Mouse (Mus musculus): ENCODE measurements around the gene Hydin. TPM values are rescaled to one million over a fixed set of nuclear protein-coding genes. Genes with fewer than 3 reads are reported as not detected.
"Not testable (repeated sequence)": the region's sequence is repeated elsewhere in the genome, so short reads cannot be mapped to it uniquely, and the experiment has no call there.

Gene Hydin
- total RNA-seq, 2 experiments from 2014 or later, result 0.07 to 0.24 TPM

DNA sequence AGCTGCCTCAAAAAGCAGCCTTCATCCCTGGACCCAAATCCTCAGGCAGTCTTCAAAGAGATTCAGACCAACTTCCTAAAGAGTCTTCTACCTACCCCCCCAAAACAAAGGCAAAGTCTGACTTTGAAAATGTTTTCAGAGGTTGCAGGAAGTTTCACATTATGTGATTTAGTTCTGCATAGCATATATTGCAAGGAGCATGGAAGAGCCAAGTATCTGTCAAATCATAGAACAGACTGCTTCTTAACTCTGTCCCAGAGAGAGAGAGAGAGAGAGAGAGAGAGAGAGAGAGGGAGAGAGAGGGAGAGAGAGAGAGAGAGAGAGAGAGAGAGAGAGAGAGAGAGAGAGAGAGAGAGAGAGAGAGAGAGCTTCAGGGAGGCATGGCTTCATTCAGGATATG lies 60.3 kb downstream of the Hydin start:
- intact Hi-C loops (cut with DNase I); DNase-seq: not testable (repeated sequence)

- intact Hi-C loops (cut with DNase I), result no loop called here
- no peak for DNase-seq
These were observed 66.6 kb downstream of the Hydin start for GRCm38 (mm10) chr8:110333376-110333775.

DNA sequence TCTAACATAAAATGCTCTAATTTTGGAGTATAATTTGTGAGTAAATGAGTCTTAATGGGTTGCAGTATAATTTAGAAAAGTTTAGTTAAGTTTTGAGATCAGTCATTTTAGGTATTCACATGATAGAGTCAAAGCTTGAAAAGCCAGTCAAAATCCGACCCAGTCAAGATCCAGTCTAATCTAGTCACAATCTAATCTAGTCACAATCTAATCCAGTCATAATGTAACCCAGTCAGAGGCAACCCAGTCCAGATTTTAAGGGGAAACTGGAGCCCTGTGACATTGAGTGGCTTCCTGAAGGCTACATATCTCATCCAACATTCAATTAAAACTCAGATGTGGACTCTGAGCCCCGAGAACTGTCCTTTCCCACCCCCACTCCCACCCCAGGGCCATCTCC lies 72.7 kb downstream of the Hydin start:
- no peak for DNase-seq
- intact Hi-C loops (cut with DNase I), result no loop called here

- DNase-seq, result no peak
- intact Hi-C loops (cut with DNase I), result no loop called here
These were observed 73.4 kb downstream of the Hydin start for GRCm38 (mm10) chr8:110340090-110340703.

DNA sequence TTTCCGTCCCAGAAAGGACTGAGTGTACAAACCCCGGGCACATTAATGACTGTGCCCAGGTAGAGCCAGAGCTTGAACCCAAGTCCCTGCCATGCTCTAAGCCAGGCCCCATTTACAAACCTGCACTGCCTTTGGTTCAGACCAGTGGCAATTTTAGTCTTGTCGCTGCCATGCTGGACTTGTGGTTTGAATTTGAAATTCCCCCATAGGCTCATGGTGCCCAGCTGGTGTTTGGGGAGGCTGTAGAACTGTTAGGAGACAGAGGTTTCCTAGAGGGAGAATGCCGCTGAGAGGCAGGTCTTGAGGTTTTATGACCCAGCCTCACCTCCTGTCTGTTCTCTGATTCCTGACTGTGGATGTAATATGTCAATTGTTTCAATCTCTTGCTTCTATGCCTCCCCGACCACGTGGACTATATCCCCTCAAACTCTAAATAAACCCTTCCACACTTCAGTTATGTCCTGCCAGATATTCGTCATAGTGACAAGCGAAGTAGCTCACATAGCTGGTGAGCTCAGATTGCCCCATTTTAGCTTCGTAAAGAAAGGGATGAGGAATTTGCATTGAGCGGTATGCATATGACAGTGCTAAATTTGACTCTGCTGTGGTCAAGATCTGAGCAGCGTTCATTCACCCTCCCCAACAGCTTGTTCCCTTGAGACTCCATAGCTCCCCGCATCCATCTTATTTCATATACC lies 79.1 kb downstream of the Hydin start:
- DNase-seq, result no peak
- intact Hi-C loops (cut with DNase I), result no loop called here

DNA sequence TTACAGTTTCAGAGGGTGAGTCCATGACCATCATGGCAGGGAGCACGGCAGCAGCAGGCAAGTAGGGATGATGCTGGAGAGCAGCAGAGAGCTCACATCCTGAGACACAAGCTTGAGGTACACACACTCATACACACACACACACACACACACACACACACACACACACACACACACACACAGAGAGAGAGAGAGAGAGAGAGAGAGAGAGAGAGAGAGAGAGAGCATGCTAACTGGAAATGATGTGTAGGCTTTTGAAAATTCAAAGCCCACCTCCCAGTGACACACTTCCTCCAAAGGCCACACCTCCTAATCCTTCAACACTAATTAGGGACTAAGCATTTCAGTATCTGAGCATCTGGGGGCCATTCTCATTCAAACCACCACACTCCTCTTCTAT lies 80.1 kb downstream of the Hydin start:
- intact Hi-C loops (cut with DNase I), result no loop called here
- DNase-seq, result no peak

- DNase-seq, result no peak
- intact Hi-C loops (cut with DNase I), result no loop called here
These were observed 83.9 kb downstream of the Hydin start for GRCm38 (mm10) chr8:110350725-110351124.

GRCm38 (mm10) chr8:110351909-110352308 lies 85.1 kb downstream of the Hydin start:
- no peak for DNase-seq
- intact Hi-C loops (cut with DNase I), result no loop called here

DNA sequence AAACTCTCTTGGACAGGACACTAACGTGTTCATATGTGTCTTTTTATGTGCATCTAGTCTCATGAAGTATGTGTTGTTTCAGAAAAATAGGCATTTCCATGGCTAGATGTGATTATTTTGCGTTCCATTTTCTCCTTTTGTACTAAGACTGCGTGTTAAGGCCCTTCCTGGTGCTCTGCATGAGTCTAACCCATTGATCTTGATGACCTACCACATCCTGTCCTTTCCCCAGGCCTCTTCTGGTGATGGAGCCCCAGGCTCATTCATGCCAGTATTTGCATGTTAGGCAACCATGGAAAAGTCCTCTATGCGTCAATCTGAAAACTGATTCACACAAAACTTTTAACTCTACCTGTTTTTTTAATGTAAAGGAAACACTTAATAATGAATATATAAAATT lies 96.2 kb downstream of the Hydin start:
- no peak for DNase-seq
- intact Hi-C loops (cut with DNase I), result no loop called here

DNA sequence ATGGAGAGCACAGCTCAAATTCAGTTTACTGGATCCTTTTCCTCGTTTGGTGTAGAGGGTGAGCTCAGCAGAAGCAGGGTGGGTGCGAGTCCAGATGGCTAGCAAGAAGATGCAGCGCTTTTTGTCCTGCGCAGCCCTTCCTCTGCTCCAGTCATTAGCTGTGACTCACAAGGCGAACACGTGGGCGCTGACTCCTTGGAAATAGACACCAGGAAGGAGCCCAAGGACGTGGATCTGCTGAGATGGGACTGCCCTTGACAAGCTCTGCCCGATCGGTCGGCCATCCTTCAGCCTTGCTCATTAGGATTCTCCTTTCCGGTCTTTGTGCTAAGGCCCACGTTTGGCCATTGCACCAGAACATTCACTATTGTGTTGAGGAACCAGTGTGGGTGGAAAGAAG lies 106.1 kb downstream of the Hydin start:
- intact Hi-C loops (cut with DNase I), result no loop called here

GRCm38 (mm10) chr8:110373695-110374094 lies 106.9 kb downstream of the Hydin start:
- intact Hi-C loops (cut with DNase I), result no loop called here
- no peak for DNase-seq

More for the DNA sequence above, 106.1 kb downstream of the Hydin start:
- no peak for DNase-seq

GRCm38 (mm10) chr8:110382751-110383150 lies 116.0 kb downstream of the Hydin start:
- intact Hi-C loops (cut with DNase I), result no loop called here
- DNase-seq, result peak in 1 of 2 experiments; percentile 2

DNA sequence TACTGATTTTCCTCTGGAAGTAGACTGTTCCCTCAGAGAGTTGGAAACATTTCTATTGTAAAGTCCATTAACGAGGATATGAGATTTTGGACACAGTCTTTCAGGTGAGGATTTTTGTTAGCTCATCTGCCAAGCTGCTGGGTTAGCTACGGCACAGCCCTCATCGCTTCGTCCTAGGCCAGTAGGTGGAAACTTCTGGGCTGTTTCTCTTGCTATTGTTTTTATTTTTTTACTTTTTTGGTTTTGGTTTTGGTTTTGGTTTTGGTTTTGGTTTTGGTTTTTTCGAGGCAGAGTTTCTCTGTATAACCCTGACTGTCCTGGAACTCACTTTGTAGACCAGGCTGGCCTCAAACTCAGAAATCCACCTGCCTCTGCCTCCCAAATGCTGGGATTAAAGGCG lies 117.9 kb downstream of the Hydin start:
- intact Hi-C loops (cut with DNase I); DNase-seq: not testable (repeated sequence)

DNA sequence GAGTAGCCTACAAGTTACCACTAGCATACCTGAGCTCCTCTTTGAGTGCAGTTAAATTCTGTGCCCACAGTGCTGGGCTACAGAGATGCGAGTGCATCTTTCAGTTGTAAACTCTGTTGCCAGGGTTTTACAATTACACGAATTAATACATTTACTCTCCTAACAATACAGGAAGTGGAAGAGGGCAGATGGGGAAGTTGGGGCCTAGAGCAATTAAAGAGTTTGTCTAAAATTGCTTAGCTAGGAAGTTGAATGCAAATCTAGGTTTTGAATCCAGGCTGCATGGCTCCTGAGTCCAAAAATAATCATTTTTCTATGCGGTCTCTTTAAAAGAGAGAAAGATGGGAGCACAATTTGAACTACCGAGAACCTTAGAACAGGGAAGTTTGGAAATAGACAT lies 128.9 kb downstream of the Hydin start:
- DNase-seq, result no peak
- intact Hi-C loops (cut with DNase I), result no loop called here

- intact Hi-C loops (cut with DNase I), result no loop called here
These were observed 133.8 kb downstream of the Hydin start for GRCm38 (mm10) chr8:110400536-110400935.

DNA sequence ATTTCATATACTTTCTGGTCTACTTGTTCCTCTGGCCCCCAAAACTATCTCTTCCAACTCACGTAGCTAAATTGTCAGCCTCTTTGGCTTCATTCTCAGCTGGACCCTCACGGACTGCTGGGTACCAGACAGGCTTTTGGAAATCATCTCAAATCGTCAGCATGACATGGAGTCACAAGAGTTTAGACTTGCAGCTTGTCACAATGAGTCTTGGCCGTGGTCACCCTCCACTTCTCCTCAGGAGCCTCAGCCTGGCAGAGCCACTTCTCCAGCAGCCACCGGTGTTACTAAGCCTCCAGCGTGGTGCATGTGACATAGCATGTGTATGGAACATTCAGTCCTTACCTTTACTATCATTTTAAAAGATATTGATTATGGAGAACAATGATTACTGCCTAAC lies 135.5 kb downstream of the Hydin start:
- DNase-seq, result no peak
- intact Hi-C loops (cut with DNase I), result no loop called here

More at GRCm38 (mm10) chr8:110400536-110400935, 133.8 kb downstream of the Hydin start:
- DNase-seq, result no peak

DNA sequence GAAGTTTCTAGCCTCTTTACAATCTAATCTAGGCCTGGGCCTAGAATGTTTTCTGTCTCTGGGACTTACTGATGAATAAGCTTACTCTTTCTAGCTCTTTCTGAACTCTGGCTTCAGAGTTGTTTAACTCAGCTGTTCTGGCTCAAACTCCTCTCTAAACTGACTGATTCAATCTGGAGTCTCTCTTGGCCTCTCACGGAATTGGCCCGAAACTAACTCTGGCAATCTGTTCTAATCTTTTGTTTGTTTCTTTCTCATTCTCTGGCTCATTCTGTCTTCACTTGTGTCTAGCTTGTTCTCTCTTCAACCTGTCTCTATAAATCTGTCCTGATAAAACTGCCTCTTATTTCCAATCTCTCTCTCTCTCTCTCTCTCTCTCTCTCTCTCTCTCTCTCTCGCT lies 137.7 kb downstream of the Hydin start:
- intact Hi-C loops (cut with DNase I), result no loop called here
- peak in 1 of 2 experiments; percentile 9 for DNase-seq

DNA sequence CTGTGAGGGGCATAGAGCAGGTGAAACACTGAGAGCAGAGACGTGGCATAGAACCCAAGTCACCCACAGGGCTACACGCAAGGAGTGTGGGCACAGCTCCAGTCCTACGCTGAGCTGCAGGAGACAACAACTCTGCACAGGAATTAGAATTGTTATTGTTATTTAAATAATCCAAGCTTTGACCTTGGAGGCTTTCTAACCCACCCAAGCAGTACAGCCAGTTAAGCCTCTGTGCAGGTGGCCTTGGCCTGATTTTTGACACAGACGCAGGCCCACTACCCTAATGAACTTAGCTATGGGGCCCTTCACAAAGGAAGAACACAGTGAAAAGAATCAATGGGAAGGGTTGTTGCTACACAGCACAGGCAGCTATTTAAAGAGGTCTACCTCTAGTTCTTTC lies 148.3 kb downstream of the Hydin start:
- no peak for DNase-seq
- intact Hi-C loops (cut with DNase I), result no loop called here

GRCm38 (mm10) chr8:110416931-110417330 lies 150.2 kb downstream of the Hydin start:
- intact Hi-C loops (cut with DNase I), result no loop called here
- DNase-seq, result no peak

GRCm38 (mm10) chr8:110417801-110418200 lies 151.0 kb downstream of the Hydin start:
- DNase-seq, result no peak
- intact Hi-C loops (cut with DNase I), result no loop called here

DNA sequence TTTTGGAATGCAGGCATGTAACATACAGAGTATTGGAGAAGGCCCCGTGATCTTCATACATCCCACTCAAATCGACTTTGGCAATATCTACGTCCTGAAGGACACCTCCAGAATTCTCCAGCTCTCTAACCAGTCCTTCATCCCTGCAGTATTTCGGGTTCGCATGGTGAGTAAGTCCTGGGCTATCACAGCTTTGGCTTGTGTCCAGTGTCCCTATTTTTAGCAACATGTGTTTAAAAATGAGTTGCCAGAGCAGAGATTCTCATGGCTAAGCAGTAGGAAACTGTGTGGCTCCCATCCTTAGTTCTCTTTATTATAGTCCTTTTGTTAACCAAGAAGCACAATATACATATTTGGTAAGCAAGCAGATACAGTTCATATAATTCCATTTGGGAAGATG lies 152.9 kb downstream of the Hydin start:
- intact Hi-C loops (cut with DNase I), result no loop called here
- peak in 1 of 2 experiments; percentile 33 for DNase-seq

DNA sequence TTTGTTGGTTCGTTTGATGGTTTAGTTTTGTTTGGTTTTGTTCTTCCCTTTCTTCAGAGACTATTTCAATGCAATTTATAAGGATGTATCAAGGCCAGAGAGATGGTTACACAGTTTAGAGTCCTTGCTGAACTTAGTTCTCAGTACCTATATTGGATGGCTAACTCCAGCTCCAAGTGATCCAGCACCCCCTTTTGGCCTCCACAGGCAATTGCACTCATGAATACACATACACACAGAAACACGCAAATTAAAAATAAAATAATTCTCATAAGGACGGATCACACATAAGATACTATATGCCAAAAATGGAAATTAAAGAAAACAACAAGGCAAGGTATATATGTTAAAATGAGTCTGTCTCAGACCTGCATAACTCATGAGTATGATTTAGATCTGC lies 153.4 kb downstream of the Hydin start:
- no peak for DNase-seq
- intact Hi-C loops (cut with DNase I), result no loop called here

Measured in heart, postnatal 14 days (tissue).